Mouse (Mus musculus) hindbrain, embryonic 11.5 days (tissue): Measurements from ENCODE around the gene Olfr1466. TPM values are rescaled to one million over a fixed set of nuclear protein-coding genes. Genes with fewer than 3 reads are reported as not detected.

Source experiments
- ATAC-seq: fragments of 200-750 bp; cut with Nextera tagmentation; 2 replicates; pipeline ENCODE4 v1.8.0; 2017; ENCODE audit warnings: mild to moderate bottlenecking, moderate TSS enrichment, moderate library complexity; ENCODE audit not compliant: low FRiP score
- DNase-seq: peaks from one replicate; pipeline ENCODE4 v3.0.0-alpha.2; 2015; ENCODE audit warnings: low spot score
- H3K27ac ChIP-seq: fragments of 300-500 bp; sonication (generic); 2 replicates; pipeline ENCODE4 v1.5.1; 2014; ENCODE audit warnings: mild to moderate bottlenecking, low read depth, low read length
- H3K27me3 ChIP-seq: fragments of 300-500 bp; sonication (generic); 2 replicates; pipeline ENCODE4 v1.6.1; 2014; ENCODE audit warnings: mild to moderate bottlenecking, low read length, moderate library complexity, mixed read lengths; ENCODE audit not compliant: control insufficient read depth, insufficient read depth
- H3K36me3 ChIP-seq: fragments of 300-500 bp; sonication (generic); 2 replicates; pipeline ENCODE4 v1.6.1; 2014; ENCODE audit warnings: mild to moderate bottlenecking, low read length, moderate library complexity, mixed read lengths; ENCODE audit not compliant: control insufficient read depth, insufficient read depth
- H3K4me1 ChIP-seq: fragments of 300-500 bp; sonication (generic); replicated peaks from 2 replicates; pipeline ENCODE4 v1.6.1; 2014; ENCODE audit warnings: low read length, mixed read lengths; ENCODE audit not compliant: control insufficient read depth, insufficient read depth
- H3K4me2 ChIP-seq: fragments of 300-500 bp; sonication (generic); replicated peaks from 2 replicates; pipeline ENCODE4 v1.6.1; 2014; ENCODE audit warnings: mild to moderate bottlenecking, low read depth, low read length
- H3K4me3 ChIP-seq: fragments of 300-500 bp; sonication (generic); 2 replicates; pipeline ENCODE4 v1.5.1; 2014; ENCODE audit warnings: low read depth, low read length
- H3K9ac ChIP-seq: fragments of 300-500 bp; sonication (generic); 2 replicates; pipeline ENCODE4 v1.6.1; 2014; ENCODE audit warnings: low read depth, low read length
- H3K9me3 ChIP-seq: fragments of 300-500 bp; sonication (generic); 2 replicates; pipeline ENCODE4 v1.6.1; 2016; ENCODE audit warnings: low read length; ENCODE audit not compliant: control insufficient read depth
- WGBS: fragments of 180-500 bp; shearing (Covaris S2); extraction: QIAGEN DNeasy Blood & Tissue Kit; methylation state at CpG from one replicate; pipeline ENCODE4 v1.1.7; 2014; 5-methylcytosine and 5-hydroxymethylcytosine counted together
- polyA plus RNA-seq: library from polyadenylated mRNA; unstranded; fragments of >200 nt; fragmentation: Nextera tagmentation; extraction: Ambion mirVana; gene quantifications from 2 replicates; pipeline ENCODE4 v1.2.1, GENCODE M21; 2014

The Olfr1466 gene
- not detected in 2 replicates for polyA plus RNA-seq

GRCm38 (mm10) chr19:13338562-13338961 is at the start of gene Olfr1466:
Gene Olfr1466 (plus strand): TSS chr19:13338862.
- ATAC-seq (no peak), DNase-seq (no peak)
- Histone ChIP-seq H3K4me2 (no peak within 1 kb of the TSS), H3K36me3 (no peaks in the 10 kb centered on the region), H3K4me3 (no peak within 1 kb of the TSS), H3K27ac (no peak within 1 kb of the TSS), H3K9ac (no peak within 1 kb of the TSS), H3K9me3 (peaks cover 4% of the 10 kb centered on the region), H3K4me1 (no peaks in the 10 kb centered on the region), H3K27me3 (no peaks in the 10 kb centered on the region)
- WGBS = 91% methylated on average over 2 of the region's 2 CpGs

DNA sequence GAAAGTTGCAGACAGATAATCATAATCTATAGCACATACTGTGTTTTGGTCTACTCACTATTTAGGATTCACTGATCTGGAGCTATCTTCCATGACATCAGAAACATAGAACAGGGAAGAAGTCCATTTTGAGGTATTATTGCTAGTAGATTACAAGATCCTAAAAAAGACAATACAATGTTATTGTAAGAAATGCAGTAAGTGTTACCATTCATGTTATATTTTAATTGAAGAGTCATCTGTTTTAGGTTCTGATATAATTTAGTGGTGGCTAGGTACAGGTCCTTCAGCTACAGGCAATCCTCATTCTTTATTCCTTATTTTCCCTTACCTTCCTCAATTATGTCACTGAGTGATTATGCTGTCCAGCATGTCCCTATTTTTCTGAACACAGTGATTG is 23.2 kb upstream of the Olfr1466 start, which contains the start of gene Olfr1465:
Olfr1465 (minus strand) TSS at position 101 of the 400 bp plus-strand sequence.
- H3K27me3 ChIP-seq = no peaks in the 10 kb centered on the region
- ATAC-seq (no peak), DNase-seq (no peak)
- no peak within 1 kb of the TSS for H3K4me3 ChIP-seq
- no peak within 1 kb of the TSS for H3K27ac ChIP-seq
- no peaks in the 10 kb centered on the region; the same call in 1 of the 2 replicates for H3K9me3 ChIP-seq
- H3K4me1 ChIP-seq = no peaks in the 10 kb centered on the region
- H3K36me3 ChIP-seq = no peaks in the 10 kb centered on the region
- H3K4me2 ChIP-seq = no peak within 1 kb of the TSS
- H3K9ac ChIP-seq = no peak within 1 kb of the TSS

- H3K4me3 ChIP-seq = no peak within 1 kb of the TSS
- H3K27ac ChIP-seq = no peak within 1 kb of the TSS
- H3K4me1 ChIP-seq = no peaks in the 10 kb centered on the region
- DNase-seq (no peak), ATAC-seq (no peak)
- no peak within 1 kb of the TSS for H3K4me2 ChIP-seq
- no peaks in the 10 kb centered on the region for H3K36me3 ChIP-seq
- WGBS = 80% methylated on average over 2 of the region's 2 CpGs
- H3K9ac ChIP-seq = no peak within 1 kb of the TSS
- no peaks in the 10 kb centered on the region for H3K27me3 ChIP-seq
- H3K9me3 ChIP-seq = no peaks in the 10 kb centered on the region
Measured at GRCm38 (mm10) chr19:13361936-13362335, 23.3 kb downstream of the Olfr1466 start, which contains the start of gene Olfr1467. Gene Olfr1467 (plus strand): TSS chr19:13362236.

Other genes starting within 250 kb of the Olfr1466 start
- not detected in 2 replicates for gene Olfr1457, start 241.0 kb upstream of the Olfr1466 start, polyA plus RNA-seq
- not detected in 2 replicates for gene Olfr1458, start 232.1 kb upstream of the Olfr1466 start, polyA plus RNA-seq
- gene Olfr1459, start 189.3 kb upstream of the Olfr1466 start, polyA plus RNA-seq = 0.02 TPM in 1 of 2 replicates, not detected in the other
- not detected in 2 replicates for gene Olfr1461, start 175.9 kb upstream of the Olfr1466 start, polyA plus RNA-seq
- not detected in 2 replicates for gene Olfr1462, start 153.1 kb upstream of the Olfr1466 start, polyA plus RNA-seq
- gene Olfr1463, start 107.5 kb upstream of the Olfr1466 start, polyA plus RNA-seq = not detected in 2 replicates
- gene Olfr1465, start 23.3 kb upstream of the Olfr1466 start, polyA plus RNA-seq = not detected in 2 replicates
- gene Olfr1467, start 23.4 kb downstream of the Olfr1466 start, polyA plus RNA-seq = not detected in 2 replicates
- not detected in 2 replicates for gene Olfr1469, start 69.0 kb downstream of the Olfr1466 start, polyA plus RNA-seq
- gene Olfr1471, start 104.5 kb downstream of the Olfr1466 start, polyA plus RNA-seq = not detected in 2 replicates
- not detected in 2 replicates for gene Olfr1472, start 117.2 kb downstream of the Olfr1466 start, polyA plus RNA-seq
- not detected in 2 replicates for gene Olfr1474, start 130.7 kb downstream of the Olfr1466 start, polyA plus RNA-seq
- gene Olfr1475, start 141.3 kb downstream of the Olfr1466 start, polyA plus RNA-seq = not detected in 2 replicates
- gene Olfr1477, start 161.7 kb downstream of the Olfr1466 start, polyA plus RNA-seq = not detected in 2 replicates
- gene Olfr1480, start 189.1 kb downstream of the Olfr1466 start, polyA plus RNA-seq = not detected in 2 replicates
- not detected in 2 replicates for gene Olfr1484, start 244.6 kb downstream of the Olfr1466 start, polyA plus RNA-seq